Mouse (Mus musculus): ENCODE measurements around the gene Syt12. TPM values are rescaled to one million over a fixed set of nuclear protein-coding genes. Genes with fewer than 3 reads are reported as not detected.
"Not testable (repeated sequence)": the region's sequence is repeated elsewhere in the genome, so short reads cannot be mapped to it uniquely, and the experiment has no call there.

Syt12 gene
- polyA plus RNA-seq, 1 experiment from 2014 or later, result 0.41 TPM

GRCm38 (mm10) chr19:4461981-4462380 is 15.3 kb downstream of the Syt12 start:
- no peaks in the 10 kb centered on the region for H3K4me1 ChIP-seq (ENCODE audit: control insufficient read depth, insufficient read depth, low read length)
- WGBS, result 78% methylated on average over 8 of the region's 8 CpGs
- no peak for ATAC-seq (ENCODE audit: insufficient number of reproducible peaks, insufficient read depth, low FRiP score, low read depth)
- H3K9ac ChIP-seq (replicated peaks; ENCODE audit: low read depth, low read length), result no peak overlapping the region
- no peak overlapping the region for H3K27ac ChIP-seq (ENCODE audit: low read length)
- no peaks in the 10 kb centered on the region for H3K9me3 ChIP-seq (ENCODE audit: control insufficient read depth, low read depth, low read length)
- no peak overlapping the region for H3K4me3 ChIP-seq (ENCODE audit: low read depth, low read length)
- no peaks in the 10 kb centered on the region for H3K27me3 ChIP-seq (ENCODE audit: control insufficient read depth, insufficient read depth, low read length)
- H3K36me3 ChIP-seq (ENCODE audit: control insufficient read depth, insufficient read depth, low read length), result no peaks in the 10 kb centered on the region
- no peak overlapping the region for H3K4me2 ChIP-seq (replicated peaks; ENCODE audit: low read depth, low read length)

GRCm38 (mm10) chr19:4456227-4456626 is 21.0 kb downstream of the Syt12 start:
- no peaks in the 10 kb centered on the region for H3K36me3 ChIP-seq (ENCODE audit: control insufficient read depth, insufficient read depth, low read length)
- no peaks in the 10 kb centered on the region for H3K9me3 ChIP-seq (ENCODE audit: control insufficient read depth, low read depth, low read length)
- no peak for ATAC-seq (ENCODE audit: insufficient number of reproducible peaks, insufficient read depth, low FRiP score, low read depth)
- no peak overlapping the region for H3K9ac ChIP-seq (replicated peaks; ENCODE audit: low read depth, low read length)
- no peak overlapping the region for H3K27ac ChIP-seq (ENCODE audit: low read length)
- H3K4me3 ChIP-seq (ENCODE audit: low read depth, low read length), result no peak overlapping the region
- H3K4me1 ChIP-seq (ENCODE audit: control insufficient read depth, insufficient read depth, low read length), result no peaks in the 10 kb centered on the region
- H3K4me2 ChIP-seq (replicated peaks; ENCODE audit: low read depth, low read length), result no peak overlapping the region
- WGBS, result 10% methylated on average over 11 of the region's 11 CpGs
- H3K27me3 ChIP-seq (ENCODE audit: control insufficient read depth, insufficient read depth, low read length), result no peaks in the 10 kb centered on the region

- H3K27ac ChIP-seq (ENCODE audit: low read length), result no peak overlapping the region
- no peak overlapping the region for H3K4me2 ChIP-seq (replicated peaks; ENCODE audit: low read depth, low read length)
- H3K4me1 ChIP-seq (ENCODE audit: control insufficient read depth, insufficient read depth, low read length), result no peaks in the 10 kb centered on the region
- no peaks in the 10 kb centered on the region for H3K36me3 ChIP-seq (ENCODE audit: control insufficient read depth, insufficient read depth, low read length)
- ATAC-seq (ENCODE audit: insufficient number of reproducible peaks, insufficient read depth, low FRiP score, low read depth), result no peak
- 69% methylated on average over 15 of the region's 15 CpGs for WGBS
- H3K9me3 ChIP-seq (ENCODE audit: control insufficient read depth, low read depth, low read length), result no peaks in the 10 kb centered on the region
- no peaks in the 10 kb centered on the region for H3K27me3 ChIP-seq (ENCODE audit: control insufficient read depth, insufficient read depth, low read length)
- no peak overlapping the region for H3K4me3 ChIP-seq (ENCODE audit: low read depth, low read length)
- no peak overlapping the region for H3K9ac ChIP-seq (replicated peaks; ENCODE audit: low read depth, low read length)
Measured at GRCm38 (mm10) chr19:4455071-4455800, 22.0 kb downstream of the Syt12 start.

- not testable (repeated sequence) for H3K4me3 ChIP-seq (ENCODE audit: low read depth, low read length); H3K27ac ChIP-seq (ENCODE audit: low read length); H3K9me3 ChIP-seq (ENCODE audit: control insufficient read depth, low read depth, low read length); H3K4me2 ChIP-seq (replicated peaks; ENCODE audit: low read depth, low read length); H3K27me3 ChIP-seq (ENCODE audit: control insufficient read depth, insufficient read depth, low read length); H3K36me3 ChIP-seq (ENCODE audit: control insufficient read depth, insufficient read depth, low read length); ATAC-seq (ENCODE audit: insufficient number of reproducible peaks, insufficient read depth, low FRiP score, low read depth); H3K4me1 ChIP-seq (ENCODE audit: control insufficient read depth, insufficient read depth, low read length); H3K9ac ChIP-seq (replicated peaks; ENCODE audit: low read depth, low read length)
- 4% methylated on average over 1 of the region's 1 CpGs for WGBS
Measured at GRCm38 (mm10) chr19:4454040-4454439, 23.2 kb downstream of the Syt12 start.

GRCm38 (mm10) chr19:4452525-4452924 is 24.7 kb downstream of the Syt12 start:
- Histone ChIP-seq H3K4me1 (ENCODE audit: control insufficient read depth, insufficient read depth, low read length) (no peaks in the 10 kb centered on the region), H3K4me2 (replicated peaks; ENCODE audit: low read depth, low read length) (no peak overlapping the region), H3K36me3 (ENCODE audit: control insufficient read depth, insufficient read depth, low read length) (no peaks in the 10 kb centered on the region), H3K27me3 (ENCODE audit: control insufficient read depth, insufficient read depth, low read length) (no peaks in the 10 kb centered on the region), H3K27ac (ENCODE audit: low read length) (no peak overlapping the region), H3K9ac (replicated peaks; ENCODE audit: low read depth, low read length) (no peak overlapping the region), H3K4me3 (ENCODE audit: low read depth, low read length) (no peak overlapping the region), H3K9me3 (ENCODE audit: control insufficient read depth, low read depth, low read length) (no peaks in the 10 kb centered on the region)
- 53% methylated on average over 4 of the region's 4 CpGs for WGBS
- no peak for ATAC-seq (ENCODE audit: insufficient number of reproducible peaks, insufficient read depth, low FRiP score, low read depth)

GRCm38 (mm10) chr19:4451965-4452364 is 25.3 kb downstream of the Syt12 start:
- ATAC-seq (ENCODE audit: insufficient number of reproducible peaks, insufficient read depth, low FRiP score, low read depth), result no peak
- Histone ChIP-seq H3K4me1 (ENCODE audit: control insufficient read depth, insufficient read depth, low read length) (no peaks in the 10 kb centered on the region), H3K9ac (replicated peaks; ENCODE audit: low read depth, low read length) (no peak overlapping the region), H3K4me2 (replicated peaks; ENCODE audit: low read depth, low read length) (no peak overlapping the region), H3K4me3 (ENCODE audit: low read depth, low read length) (no peak overlapping the region), H3K36me3 (ENCODE audit: control insufficient read depth, insufficient read depth, low read length) (no peaks in the 10 kb centered on the region), H3K27me3 (ENCODE audit: control insufficient read depth, insufficient read depth, low read length) (no peaks in the 10 kb centered on the region), H3K27ac (ENCODE audit: low read length) (no peak overlapping the region), H3K9me3 (ENCODE audit: control insufficient read depth, low read depth, low read length) (no peaks in the 10 kb centered on the region)
- WGBS, result 33% methylated on average over 5 of the region's 5 CpGs

GRCm38 (mm10) chr19:4451098-4451497 is 26.1 kb downstream of the Syt12 start:
- no peak for ATAC-seq (ENCODE audit: insufficient number of reproducible peaks, insufficient read depth, low FRiP score, low read depth)
- H3K27me3 ChIP-seq (ENCODE audit: control insufficient read depth, insufficient read depth, low read length), result no peaks in the 10 kb centered on the region
- H3K36me3 ChIP-seq (ENCODE audit: control insufficient read depth, insufficient read depth, low read length), result no peaks in the 10 kb centered on the region
- no peak overlapping the region for H3K27ac ChIP-seq (ENCODE audit: low read length)
- H3K4me2 ChIP-seq (replicated peaks; ENCODE audit: low read depth, low read length), result no peak overlapping the region
- no peak overlapping the region for H3K9ac ChIP-seq (replicated peaks; ENCODE audit: low read depth, low read length)
- H3K4me1 ChIP-seq (ENCODE audit: control insufficient read depth, insufficient read depth, low read length), result no peaks in the 10 kb centered on the region
- H3K9me3 ChIP-seq (ENCODE audit: control insufficient read depth, low read depth, low read length), result no peaks in the 10 kb centered on the region
- H3K4me3 ChIP-seq (ENCODE audit: low read depth, low read length), result no peak overlapping the region
- WGBS, result 54% methylated on average over 8 of the region's 8 CpGs

- no peak for ATAC-seq (ENCODE audit: insufficient number of reproducible peaks, insufficient read depth, low FRiP score, low read depth)
- H3K27me3 ChIP-seq (ENCODE audit: control insufficient read depth, insufficient read depth, low read length), result no peaks in the 10 kb centered on the region
Measured at GRCm38 (mm10) chr19:4450666-4451065, 26.6 kb downstream of the Syt12 start.

GRCm38 (mm10) chr19:4449230-4449629 is 28.0 kb downstream of the Syt12 start:
- Histone ChIP-seq H3K4me3 (ENCODE audit: low read depth, low read length) (no peak overlapping the region), H3K9me3 (ENCODE audit: control insufficient read depth, low read depth, low read length) (no peaks in the 10 kb centered on the region), H3K4me1 (ENCODE audit: control insufficient read depth, insufficient read depth, low read length) (no peaks in the 10 kb centered on the region), H3K27ac (ENCODE audit: low read length) (no peak overlapping the region), H3K9ac (replicated peaks; ENCODE audit: low read depth, low read length) (no peak overlapping the region), H3K36me3 (ENCODE audit: control insufficient read depth, insufficient read depth, low read length) (no peaks in the 10 kb centered on the region), H3K27me3 (ENCODE audit: control insufficient read depth, insufficient read depth, low read length) (no peaks in the 10 kb centered on the region), H3K4me2 (replicated peaks; ENCODE audit: low read depth, low read length) (no peak overlapping the region)
- WGBS, result 95% methylated on average over 9 of the region's 9 CpGs
- ATAC-seq (ENCODE audit: insufficient number of reproducible peaks, insufficient read depth, low FRiP score, low read depth), result no peak

More at GRCm38 (mm10) chr19:4450666-4451065, 26.6 kb downstream of the Syt12 start:
- H3K36me3 ChIP-seq (ENCODE audit: control insufficient read depth, insufficient read depth, low read length), result no peaks in the 10 kb centered on the region
- no peak overlapping the region for H3K4me2 ChIP-seq (replicated peaks; ENCODE audit: low read depth, low read length)
- H3K27ac ChIP-seq (ENCODE audit: low read length), result no peak overlapping the region
- no peak overlapping the region for H3K9ac ChIP-seq (replicated peaks; ENCODE audit: low read depth, low read length)
- no peaks in the 10 kb centered on the region for H3K9me3 ChIP-seq (ENCODE audit: control insufficient read depth, low read depth, low read length)
- no peaks in the 10 kb centered on the region for H3K4me1 ChIP-seq (ENCODE audit: control insufficient read depth, insufficient read depth, low read length)
- WGBS, result 53% methylated on average over 5 of the region's 5 CpGs
- no peak overlapping the region for H3K4me3 ChIP-seq (ENCODE audit: low read depth, low read length)

Data from stomach, embryonic 14.5 days (tissue).